Mouse (Mus musculus) G1E (cell line): Measurements from ENCODE around the gene Zfp169. TPM values are rescaled to one million over a fixed set of nuclear protein-coding genes. Genes with fewer than 3 reads are reported as not detected.
"Not testable (repeated sequence)": the region's sequence is repeated elsewhere in the genome, so short reads cannot be mapped to it uniquely, and the experiment has no call there.

ENCODE experiments used
- ATAC-seq: 2 replicates; pipeline ENCODE4 v1.8.0; 2016; ENCODE audit warnings: mild to moderate bottlenecking; ENCODE audit not compliant: insufficient number of reproducible peaks, poor library complexity, low FRiP score, severe bottlenecking; ENCODE audit errors: extremely low read depth
- DNase-seq: peaks from one replicate; pipeline ENCODE4 v3.0.0; 2012; ENCODE audit warnings: low spot score
- H3K27me3 ChIP-seq: 2 replicates; pipeline ENCODE4 v1.6.1; 2012; ENCODE audit warnings: mild to moderate bottlenecking, low read length, inconsistent platforms; ENCODE audit not compliant: insufficient read depth
- H3K36me3 ChIP-seq: replicated peaks from 2 replicates; pipeline ENCODE3; 2012; ENCODE audit warnings: mild to moderate bottlenecking, inconsistent platforms
- H3K4me1 ChIP-seq: 2 replicates; pipeline ENCODE4 v1.6.1; 2012; ENCODE audit warnings: low read depth, low read length, inconsistent platforms, mixed read lengths; ENCODE audit not compliant: insufficient read depth
- H3K4me3 ChIP-seq: 2 replicates; pipeline ENCODE4 v1.5.1; 2012; ENCODE audit warnings: low read depth, mild to moderate bottlenecking, inconsistent platforms, low read length, moderate library complexity, mixed read lengths
- H3K9me3 ChIP-seq: replicated peaks from 2 replicates; pipeline ENCODE4 v1.6.1; 2012; ENCODE audit warnings: inconsistent platforms
- CTCF ChIP-seq: IDR thresholded peaks from 2 replicates; pipeline ENCODE4 v1.5.1; 2012; ENCODE audit warnings: low read depth, low read length, inconsistent platforms, mixed read lengths
- GATA1 ChIP-seq: IDR thresholded peaks from 2 replicates; pipeline ENCODE4 v1.6.1; 2012; ENCODE audit warnings: borderline replicate concordance, low read length, inconsistent platforms, mixed read lengths
- GATA2 ChIP-seq: IDR thresholded peaks from 2 replicates; pipeline ENCODE4 v1.6.1; 2012; ENCODE audit warnings: low read depth, low read length, inconsistent platforms, borderline replicate concordance
- POLR2AphosphoS5 ChIP-seq: IDR thresholded peaks from 2 replicates; pipeline ENCODE4 v1.6.1; 2012; ENCODE audit warnings: low read depth, low read length, inconsistent platforms; ENCODE audit not compliant: insufficient replicate concordance
- TAL1 ChIP-seq: conservative IDR thresholded peaks from 2 replicates; pipeline ENCODE4 v1.6.1; 2012; ENCODE audit warnings: low read depth, low read length, inconsistent platforms, mixed read lengths
- polyA plus RNA-seq: library from polyadenylated mRNA; stranded (reverse); fragments of >175 nt; gene quantifications from 2 replicates; pipeline ENCODE4 v1.2.3, GENCODE M21; 2012
- total RNA-seq, 2 experiments: library from RNA; stranded (forward) in 1 of 2; stranded (reverse) in 1 of 2; fragments of 200-1000 nt in 1 of 2; fragments of >200 nt in 1 of 2; fragmentation: Nextera tagmentation in 1 of 2; gene quantifications; 2 replicates each; pipeline ENCODE4 v1.2.3; 2014 to 2017

Zfp169 gene
- total and polyA plus RNA-seq, 3 experiments = 0.62 to 29.5 (median 16.2) TPM

- Histone ChIP-seq H3K36me3 (peaks cover 2% of the 10 kb centered on the region), H3K4me3 (no peak overlapping the region), H3K27me3 (peaks cover 12% of the 10 kb centered on the region; the same call in 1 of the 2 replicates), H3K4me1 (peaks cover 7% of the 10 kb centered on the region; the same call in 1 of the 2 replicates), H3K9me3 (no peaks in the 10 kb centered on the region)
- TF ChIP-seq CTCF (no peak), POLR2AphosphoS5 (no peak), TAL1 (no peak), GATA1 (no peak), GATA2 (no peak)
- DNase-seq (no peak), ATAC-seq (no peak)
Measured at GRCm38 (mm10) chr13:48525745-48526144, 12.5 kb upstream of the Zfp169 start.

GRCm38 (mm10) chr13:48519122-48519521, 5.9 kb upstream of the Zfp169 start:
- peaks cover 13% of the 10 kb centered on the region; the same call in 1 of the 2 replicates for H3K27me3 ChIP-seq
- not testable (repeated sequence) for ATAC-seq, H3K9me3 ChIP-seq, H3K4me1 ChIP-seq, H3K36me3 ChIP-seq, DNase-seq, H3K4me3 ChIP-seq

DNA sequence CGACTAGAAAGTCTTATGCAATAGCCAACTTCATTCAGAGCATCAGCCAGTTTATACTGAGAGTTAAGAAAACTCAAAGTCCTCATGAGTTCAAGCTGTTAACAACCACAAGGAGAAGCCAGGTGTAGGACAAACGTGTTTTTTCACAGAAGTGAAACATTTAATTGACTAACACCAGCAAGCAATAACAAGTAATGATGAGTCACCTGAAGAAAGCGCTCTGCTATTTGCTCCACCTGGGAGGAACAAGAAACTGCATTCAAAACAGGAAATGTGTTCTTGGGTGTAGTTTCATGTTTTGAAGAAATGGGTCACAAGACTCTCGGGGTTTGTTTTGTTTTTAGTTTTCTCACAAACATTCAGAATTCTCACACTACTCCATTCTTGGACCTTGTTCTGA, 2.6 kb upstream of the Zfp169 start:
- ATAC-seq = no peak
- no peak for TF ChIP-seq POLR2AphosphoS5
- DNase-seq = no peak

GRCm38 (mm10) chr13:48508661-48509060, 4.6 kb downstream of the Zfp169 start:
- TF ChIP-seq CTCF (no peak), GATA2 (no peak), GATA1 (no peak), TAL1 (no peak), POLR2AphosphoS5 (no peak)

More for the DNA sequence above, 2.6 kb upstream of the Zfp169 start:
- H3K4me1 ChIP-seq = peaks cover 18% of the 10 kb centered on the region
- peaks cover 9% of the 10 kb centered on the region; the same call in 1 of the 2 replicates for H3K27me3 ChIP-seq
- H3K4me3 ChIP-seq = no peak overlapping the region
- H3K36me3 ChIP-seq = no peaks in the 10 kb centered on the region
- H3K9me3 ChIP-seq = no peaks in the 10 kb centered on the region

DNA sequence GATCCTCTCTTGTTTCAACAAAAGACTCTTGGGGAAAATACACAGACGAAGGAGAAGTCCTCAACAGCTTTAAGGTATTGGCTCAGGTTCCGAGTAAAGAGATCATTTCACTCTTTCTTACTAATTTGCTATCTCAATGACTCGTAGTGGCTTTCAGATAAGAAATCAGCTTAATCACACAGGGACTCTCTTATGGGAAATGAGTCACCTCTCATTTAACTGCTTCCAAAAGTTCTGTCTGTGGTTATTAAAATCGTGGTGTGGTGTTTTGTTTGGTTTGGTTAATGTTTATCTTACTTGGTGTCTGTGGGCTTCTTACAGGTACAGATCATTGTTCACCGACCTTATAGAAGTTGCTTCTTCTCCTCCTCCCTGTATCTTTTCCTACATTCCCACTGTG, 10.8 kb downstream of the Zfp169 start:
- Histone ChIP-seq H3K9me3 (no peaks in the 10 kb centered on the region; the same call in 1 of the 2 replicates), H3K4me3 (no peak overlapping the region), H3K36me3 (peaks cover 64% of the 10 kb centered on the region), H3K27me3 (no peaks in the 10 kb centered on the region), H3K4me1 (peaks cover 6% of the 10 kb centered on the region; the same call in 1 of the 2 replicates)
- no peak for DNase-seq
- no peak for TF ChIP-seq CTCF
- TF ChIP-seq POLR2AphosphoS5 = no peak
- no peak for TF ChIP-seq TAL1
- TF ChIP-seq GATA1 = no peak
- TF ChIP-seq GATA2 = no peak
- peak; percentile 66; the same call in 1 of the 2 replicates for ATAC-seq

More at GRCm38 (mm10) chr13:48508661-48509060, 4.6 kb downstream of the Zfp169 start:
- Histone ChIP-seq H3K27me3 (no peaks in the 10 kb centered on the region), H3K9me3 (no peaks in the 10 kb centered on the region), H3K36me3 (peaks cover 40% of the 10 kb centered on the region), H3K4me1 (peaks cover 15% of the 10 kb centered on the region), H3K4me3 (no peak overlapping the region)
- no peak for DNase-seq
- no peak for ATAC-seq

DNA sequence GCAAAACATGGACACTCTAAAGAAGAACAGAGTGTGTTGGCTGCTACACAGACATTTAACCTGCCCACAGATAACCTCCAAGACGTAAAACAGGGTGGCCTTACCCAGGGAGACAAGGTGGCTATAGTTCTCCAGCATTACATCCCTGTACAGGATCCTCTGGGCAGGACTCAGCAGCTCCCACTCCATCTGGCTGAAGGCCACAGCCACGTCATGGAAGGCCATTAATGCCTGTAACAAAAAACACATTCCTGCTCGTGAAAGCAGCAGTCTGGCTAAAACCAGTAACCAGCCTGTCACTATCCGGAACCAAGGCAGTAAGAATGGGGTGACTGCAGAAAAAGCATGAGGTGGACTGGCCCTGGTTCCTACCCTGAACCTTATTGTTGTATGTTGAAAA, 14.6 kb downstream of the Zfp169 start:
- Histone ChIP-seq H3K27me3 (no peaks in the 10 kb centered on the region), H3K4me3 (no peak overlapping the region), H3K36me3 (peaks cover 43% of the 10 kb centered on the region), H3K9me3 (no peaks in the 10 kb centered on the region; the same call in 1 of the 2 replicates), H3K4me1 (peaks cover 6% of the 10 kb centered on the region; the same call in 1 of the 2 replicates)
- no peak for TF ChIP-seq GATA2
- TF ChIP-seq POLR2AphosphoS5 = no peak
- TF ChIP-seq GATA1 = no peak
- no peak for TF ChIP-seq TAL1
- TF ChIP-seq CTCF = no peak
- no peak for ATAC-seq
- DNase-seq = no peak

GRCm38 (mm10) chr13:48497693-48498221, 15.5 kb downstream of the Zfp169 start:
- no peak for TF ChIP-seq GATA2
- peak; percentile 67 for TF ChIP-seq CTCF
- Histone ChIP-seq H3K9me3 (no peaks in the 10 kb centered on the region; the same call in 1 of the 2 replicates), H3K4me1 (no peaks in the 10 kb centered on the region), H3K4me3 (no peak overlapping the region), H3K27me3 (no peaks in the 10 kb centered on the region), H3K36me3 (peaks cover 44% of the 10 kb centered on the region)
- DNase-seq = peak; percentile 11
- no peak for ATAC-seq
